Mouse (Mus musculus) ES-CJ7 (cell line): Measurements from ENCODE around the gene Slc25a30.

Experiments
- DNase-seq: peaks from one replicate; pipeline ENCODE4 v3.0.0; 2011; ENCODE audit warnings: low read depth, low spot score

Gene Slc25a30

DNA sequence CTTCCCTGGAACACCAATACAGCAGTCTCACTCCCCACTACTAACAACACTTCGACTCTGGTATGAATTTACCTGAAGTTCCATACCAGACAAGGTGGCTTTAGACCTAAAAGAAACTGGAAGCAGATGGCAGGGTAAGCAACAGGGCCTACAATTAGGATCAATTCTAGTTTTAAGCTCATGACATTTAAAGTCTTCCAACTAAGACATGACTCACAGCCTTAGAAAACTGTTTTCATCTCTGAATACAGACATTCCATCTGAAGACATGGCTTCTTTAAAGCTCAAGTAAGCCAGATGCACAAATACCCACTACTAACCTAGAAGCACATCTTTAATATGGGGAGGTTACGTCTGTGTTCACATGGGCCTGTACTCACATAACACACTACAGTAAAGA is 38.9 kb downstream of the Slc25a30 start:
- DNase-seq: no peak

DNA sequence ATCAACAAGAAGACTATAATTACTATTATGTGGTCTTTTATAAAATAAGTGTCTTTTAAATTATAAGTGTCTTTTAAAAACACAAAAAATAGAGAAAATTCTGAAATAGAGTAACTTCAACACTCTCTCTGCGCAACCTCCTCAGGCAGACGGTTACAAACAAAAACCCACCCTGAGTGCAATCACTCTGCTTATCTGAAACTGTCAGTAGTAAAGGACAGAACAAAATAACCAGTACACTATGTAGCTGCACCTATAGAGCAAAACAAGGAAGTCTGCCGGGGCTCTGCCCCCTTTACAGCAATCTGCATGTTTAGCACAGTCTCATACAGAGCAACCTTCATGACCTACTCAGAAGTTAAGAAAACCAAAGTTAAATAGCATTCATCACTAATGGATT is 44.9 kb downstream of the Slc25a30 start:
- no peak for DNase-seq

GRCm38 (mm10) chr14:75735597-75735996 is 51.2 kb downstream of the Slc25a30 start:
- DNase-seq: no peak

DNA sequence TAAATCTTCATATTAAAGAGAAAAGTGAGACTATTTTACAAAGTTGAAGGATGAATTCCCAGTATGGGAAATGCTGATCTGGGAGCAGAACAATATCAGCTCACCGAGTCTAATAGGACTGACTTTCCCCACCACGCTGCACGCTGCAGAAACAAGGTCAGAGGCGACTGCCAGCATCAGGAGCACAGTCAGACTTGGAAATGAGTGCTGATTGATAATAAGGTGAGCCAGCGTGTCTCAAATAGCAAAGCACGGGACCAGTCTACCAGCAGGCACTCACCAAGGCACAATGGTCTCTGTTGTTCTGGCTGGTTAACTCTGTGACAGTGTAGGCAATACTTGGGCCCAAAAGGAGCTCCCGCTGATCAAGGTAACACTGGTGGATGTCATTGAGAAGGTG is 54.2 kb downstream of the Slc25a30 start:
- DNase-seq: no peak

DNA sequence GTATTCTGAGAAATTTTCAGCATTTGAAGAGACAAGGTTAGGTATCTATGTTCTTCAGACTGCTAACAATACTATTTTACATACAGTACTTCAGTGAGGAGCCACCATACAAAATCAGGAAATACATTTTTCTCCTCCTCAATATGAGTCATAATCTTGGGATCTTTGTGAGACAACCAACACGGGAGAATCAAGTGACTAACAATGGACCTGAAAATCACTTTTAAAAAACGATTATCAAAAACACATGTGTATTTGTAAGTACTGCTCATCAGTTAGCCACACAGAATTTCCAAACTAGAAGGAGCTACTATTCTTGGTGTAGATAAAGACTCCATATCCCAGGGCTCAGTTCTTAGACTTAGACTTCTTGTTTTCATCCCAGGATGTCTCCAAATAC is 55.5 kb downstream of the Slc25a30 start:
- no peak for DNase-seq

DNA sequence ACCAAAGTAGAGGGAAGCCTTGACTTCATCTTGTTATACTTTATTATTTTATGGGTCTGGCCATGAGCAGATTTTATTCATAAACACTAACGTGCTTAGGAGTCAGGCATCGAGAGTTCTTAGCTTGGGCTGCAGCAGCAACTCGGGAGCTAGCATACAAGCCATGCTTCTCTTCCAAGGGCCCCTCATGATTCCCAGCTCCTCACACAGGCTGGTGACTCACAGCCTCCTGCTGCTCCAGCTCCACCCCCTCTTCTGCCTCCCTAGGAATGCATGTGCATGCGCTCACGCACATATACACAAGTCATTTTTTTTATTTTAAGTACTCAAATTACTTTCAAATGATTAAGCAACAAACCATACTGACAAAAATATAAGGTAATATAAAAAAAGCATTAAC is 58.7 kb downstream of the Slc25a30 start:
- DNase-seq: no peak

GRCm38 (mm10) chr14:75727046-75727445 is 59.8 kb downstream of the Slc25a30 start:
- DNase-seq: peak; percentile 52

DNA sequence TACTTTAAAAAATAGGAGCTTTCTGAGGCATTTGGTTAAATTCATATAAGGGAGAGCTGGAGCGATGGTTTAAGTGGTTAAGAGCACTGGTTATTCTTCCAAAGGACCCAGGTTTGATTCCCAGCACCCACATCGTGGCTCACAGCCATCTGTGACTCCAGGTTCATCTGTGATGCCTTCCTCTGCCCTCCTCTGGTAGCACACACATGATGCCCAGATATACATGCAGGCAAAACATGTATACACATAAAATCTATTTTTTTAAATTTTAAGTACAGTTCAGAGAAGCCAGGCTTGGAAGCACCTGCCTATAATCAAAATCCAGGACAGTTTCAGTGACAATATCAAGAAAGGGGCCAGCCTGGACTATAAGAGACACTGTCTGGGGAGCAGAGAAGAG is 64.0 kb downstream of the Slc25a30 start:
- no peak for DNase-seq

- peak; percentile 72 for DNase-seq
These were observed 64.8 kb downstream of the Slc25a30 start for GRCm38 (mm10) chr14:75721977-75722563.

- no peak for DNase-seq
These were observed 66.7 kb downstream of the Slc25a30 start for GRCm38 (mm10) chr14:75720121-75720520.

GRCm38 (mm10) chr14:75716410-75716809 is 70.4 kb downstream of the Slc25a30 start:
- no peak for DNase-seq

DNA sequence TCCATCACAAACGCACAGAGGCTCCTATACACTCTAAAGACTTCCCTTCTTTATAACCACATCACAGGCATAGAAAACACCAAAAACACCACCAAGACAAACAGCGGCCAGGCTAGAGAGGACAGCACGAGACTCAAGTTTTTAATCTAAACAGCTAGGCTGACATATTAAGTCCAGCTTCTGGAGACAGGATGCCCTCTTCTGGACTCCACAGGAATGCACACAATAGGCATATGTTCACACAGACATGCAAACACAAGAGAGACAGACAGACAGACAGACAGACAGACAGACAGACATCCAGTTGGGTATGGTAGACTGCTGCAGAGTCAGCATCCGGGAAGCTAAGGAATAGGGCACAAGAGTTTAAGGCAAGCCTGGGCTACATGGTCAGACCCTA is 73.2 kb downstream of the Slc25a30 start:
- DNase-seq: peak; percentile 21

DNA sequence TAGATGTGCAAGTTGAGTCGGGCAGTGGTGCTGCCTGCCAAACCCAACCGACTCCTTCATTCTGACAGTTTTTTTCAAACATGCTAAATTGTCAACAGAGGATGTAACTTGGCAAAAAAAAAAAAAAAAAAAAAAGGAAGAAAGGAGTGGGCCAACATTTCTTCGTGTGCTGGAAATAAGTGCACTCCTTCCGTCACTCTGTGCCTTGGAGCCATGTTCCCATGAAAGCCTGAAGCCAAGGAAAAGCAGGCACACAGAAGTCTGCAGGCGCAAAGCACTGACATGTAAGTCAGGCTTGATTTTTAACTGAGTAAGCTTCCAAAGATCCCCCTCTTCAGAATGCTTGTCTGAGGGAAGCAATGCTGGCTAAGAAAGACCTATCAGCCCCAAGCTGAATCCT is 74.2 kb downstream of the Slc25a30 start:
- no peak for DNase-seq

DNA sequence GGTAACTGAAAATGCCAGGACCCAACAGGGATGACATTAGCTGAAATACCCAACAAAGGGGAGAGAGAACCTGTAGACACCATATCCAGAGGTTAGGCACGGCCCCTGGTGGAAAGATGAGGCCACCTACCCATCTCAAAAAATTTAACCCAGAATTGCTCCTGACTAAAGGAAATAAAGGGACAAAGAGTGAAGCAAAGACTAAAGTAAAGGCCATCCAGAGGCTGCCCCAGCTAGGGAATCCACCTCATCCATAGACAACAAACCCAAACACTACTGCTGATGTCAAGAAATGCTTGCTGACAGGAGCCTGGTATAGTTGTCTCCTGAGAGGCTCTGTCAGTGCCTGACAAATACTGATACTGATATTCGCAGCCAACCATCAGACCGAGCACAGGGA is 75.1 kb downstream of the Slc25a30 start:
- no peak for DNase-seq
